Mouse (Mus musculus) v-Abl transformed pro-B cells (cell line): ENCODE measurements around the gene Asb16.
"Not testable (repeated sequence)": the region's sequence is repeated elsewhere in the genome, so short reads cannot be mapped to it uniquely, and the experiment has no call there.

Experiments
- in situ Hi-C, 2 experiments: fragments of 400-800 bp; cut with MboI; formaldehyde crosslinking; loops; one replicate each; pipeline ENCODE4 v1.15.1; 2025; ENCODE audit not compliant: unreplicated experiment in 2 of 2

Asb16 gene

GRCm38 (mm10) chr11:102279595-102279994 lies 11.1 kb downstream of the Asb16 start:
- in situ Hi-C loops: loop anchor here in 1 of 2 experiments (5.0 kb wide), 1 partner anchor 42 kb away; no protein-coding TSS in a partner anchor

GRCm38 (mm10) chr11:102280267-102280666 lies 11.7 kb downstream of the Asb16 start:
- in situ Hi-C loops: not testable (repeated sequence)

- in situ Hi-C loops: no loop called here
Measured at GRCm38 (mm10) chr11:102283922-102284321, 15.4 kb downstream of the Asb16 start.

- in situ Hi-C loops: no loop called here
Measured at GRCm38 (mm10) chr11:102284501-102285094, 16.1 kb downstream of the Asb16 start, which contains the start of gene Tmub2. Gene Tmub2, plus strand, starts transcription at chr11:102284931.

- in situ Hi-C loops: no loop called here
Measured at GRCm38 (mm10) chr11:102285095-102285834, 16.7 kb downstream of the Asb16 start.

GRCm38 (mm10) chr11:102287485-102287884 lies 18.9 kb downstream of the Asb16 start:
- in situ Hi-C loops: no loop called here

GRCm38 (mm10) chr11:102288027-102288804 lies 19.7 kb downstream of the Asb16 start:
- in situ Hi-C loops: no loop called here

GRCm38 (mm10) chr11:102288913-102289312 lies 20.4 kb downstream of the Asb16 start:
- in situ Hi-C loops: no loop called here

- in situ Hi-C loops: loop anchor here in 1 of 2 experiments (10.0 kb wide), 1 partner anchor 265 kb away; the partner anchor contains the start of gene Gpatch8
Measured at GRCm38 (mm10) chr11:102289511-102290100, 21.1 kb downstream of the Asb16 start.

GRCm38 (mm10) chr11:102290141-102290540 lies 21.6 kb downstream of the Asb16 start:
- in situ Hi-C loops: loop anchor here in 1 of 2 experiments (10.0 kb wide), 1 partner anchor 265 kb away; the partner anchor contains the start of gene Gpatch8

GRCm38 (mm10) chr11:102291051-102291535 lies 22.6 kb downstream of the Asb16 start:
- in situ Hi-C loops: loop anchor here in 1 of 2 experiments (10.0 kb wide), 1 partner anchor 264 kb away; the partner anchor contains the start of gene Gpatch8

- in situ Hi-C loops: loop anchor here in 1 of 2 experiments (10.0 kb wide), 1 partner anchor 261 kb away; the partner anchor contains the start of gene Gpatch8
Measured at GRCm38 (mm10) chr11:102293971-102294370, 25.4 kb downstream of the Asb16 start.

- in situ Hi-C loops: loop anchor here in 1 of 2 experiments (10.0 kb wide), 1 partner anchor 260 kb away; the partner anchor contains the start of gene Gpatch8
Measured at GRCm38 (mm10) chr11:102294416-102294815, 25.9 kb downstream of the Asb16 start.

GRCm38 (mm10) chr11:102294887-102295597 lies 26.5 kb downstream of the Asb16 start:
- in situ Hi-C loops: loop anchor here in 1 of 2 experiments (10.0 kb wide), 1 partner anchor 260 kb away; the partner anchor contains the start of gene Gpatch8

GRCm38 (mm10) chr11:102295598-102296471 lies 27.3 kb downstream of the Asb16 start:
- in situ Hi-C loops: loop anchor here in 1 of 2 experiments (10.0 kb wide), 1 partner anchor 259 kb away; the partner anchor contains the start of gene Gpatch8

GRCm38 (mm10) chr11:102296491-102297472 lies 28.2 kb downstream of the Asb16 start, which contains the start of gene Atxn7l3:
Gene Atxn7l3, minus strand, starts transcription at chr11:102296631.
- in situ Hi-C loops: loop anchor here in 1 of 2 experiments (10.0 kb wide), 1 partner anchor 258 kb away; the partner anchor contains the start of gene Gpatch8
